Mouse (Mus musculus): ENCODE data around the gene Dnaaf5.

GRCm38 (mm10) chr5:139101783-139102182 is 48.2 kb upstream of the Dnaaf5 start:
- TF ChIP-seq POLR2A (IDR thresholded peaks at IDR 0.05; ENCODE audit: extremely low read depth, insufficient read depth, low read length) (no peak), CTCF (IDR thresholded peaks at IDR 0.05; ENCODE audit: extremely low read depth, insufficient read depth, low read length) (no peak)

Measured in cortical plate, adult 2 months (tissue).